Mouse (Mus musculus): ENCODE data around the gene Gm40193. TPM values are rescaled to one million over a fixed set of nuclear protein-coding genes. Genes with fewer than 3 reads are reported as not detected.

Gene Gm40193
- total and polyA plus RNA-seq, 2 experiments from 2014 or later, result not detected

DNA sequence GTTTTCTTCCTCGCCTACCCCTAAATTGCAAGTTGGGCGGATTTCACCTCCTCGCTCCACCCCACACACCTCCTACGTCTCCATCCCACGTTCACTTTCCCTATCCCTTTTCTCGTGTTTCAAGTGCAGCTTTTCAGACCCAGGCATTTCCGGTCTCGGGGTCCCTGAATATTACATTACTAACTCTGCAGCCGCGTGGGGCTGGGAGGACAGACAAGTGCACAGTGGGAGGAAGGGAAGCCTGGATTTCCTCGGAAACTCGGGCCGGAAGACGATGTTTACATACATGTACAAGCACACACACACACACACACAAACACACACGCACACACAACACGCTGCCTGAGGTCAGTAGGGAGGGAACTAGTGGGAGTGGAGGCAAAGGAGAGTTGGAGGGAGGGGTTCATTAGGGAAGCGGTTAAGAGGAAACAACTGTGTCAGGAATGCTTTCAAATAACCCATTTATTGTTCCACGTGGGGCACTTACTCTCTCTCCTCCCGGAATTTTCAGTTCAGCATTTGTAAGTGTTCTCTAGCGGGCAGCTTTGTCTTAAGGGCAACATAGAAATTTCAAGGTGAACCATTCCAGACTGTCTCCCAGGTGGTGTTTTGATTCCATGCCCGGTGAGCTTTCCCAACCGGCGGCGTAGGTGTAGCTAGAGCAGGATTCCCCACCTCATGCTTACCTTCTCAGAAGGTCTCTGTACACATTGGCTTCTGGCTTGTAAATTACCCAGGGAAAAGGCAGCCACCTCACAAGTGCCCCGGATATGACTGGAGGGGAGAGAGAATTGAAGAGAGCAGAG lies 30.9 kb upstream of the Gm40193 start:
- WGBS, result 1% methylated on average over 25 of the region's 25 CpGs
- Histone ChIP-seq H3K27me3 (ENCODE audit: insufficient read depth, low read length) (no peaks in the 10 kb centered on the region), H3K9ac (peak overlapping the region; percentile 92), H3K4me3 (ENCODE audit: low read depth, low read length) (peak overlapping the region; percentile 98), H3K4me2 (ENCODE audit: low read depth) (peak overlapping the region; percentile 85), H3K27ac (ENCODE audit: low read depth, low read length) (no peak overlapping the region), H3K36me3 (ENCODE audit: insufficient read depth) (0 out of 2 replicates have a peak, but pooled peaks cover 3% of the 10 kb centered on the region), H3K4me1 (ENCODE audit: insufficient read depth) (peaks cover 20% of the 10 kb centered on the region; the same call in 1 of the 2 replicates), H3K9me3 (ENCODE audit: low read length) (no peaks in the 10 kb centered on the region)
- ATAC-seq (no peak), DNase-seq (peak; percentile 38)
- no peak for TF ChIP-seq CTCF (IDR thresholded peaks at IDR 0.05; ENCODE audit: low read depth)

DNA sequence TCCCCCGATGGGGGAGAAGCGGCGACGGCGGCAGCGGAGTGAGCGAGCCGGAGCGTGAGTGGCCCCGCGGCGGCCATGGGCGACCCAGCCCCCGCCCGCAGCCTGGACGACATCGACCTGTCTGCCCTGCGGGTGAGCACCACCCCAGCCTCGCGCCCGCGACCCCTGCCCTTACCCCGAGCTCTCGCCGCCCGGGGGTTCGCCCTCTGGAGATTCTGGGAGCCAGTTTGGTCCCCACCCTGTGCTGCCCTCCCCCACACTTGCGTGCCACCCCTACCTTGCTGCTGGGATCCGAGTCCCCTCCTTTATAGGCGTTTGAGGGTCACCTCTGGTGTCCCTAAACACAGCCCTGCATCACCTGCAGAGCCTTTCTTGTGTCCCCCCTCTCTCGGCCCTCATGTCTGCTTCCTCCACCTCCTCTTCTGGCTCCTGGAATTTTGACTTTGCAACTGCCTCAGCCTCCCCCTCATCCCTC lies 30.3 kb upstream of the Gm40193 start:
- H3K4me2 ChIP-seq (ENCODE audit: low read depth), result peak overlapping the region; percentile 85
- H3K27ac ChIP-seq (ENCODE audit: low read depth, low read length), result peak overlapping the region; percentile 77
- peak overlapping the region; percentile 98 for H3K4me3 ChIP-seq (ENCODE audit: low read depth, low read length)
- no peak for TF ChIP-seq CTCF (IDR thresholded peaks at IDR 0.05; ENCODE audit: low read depth)
- peak overlapping the region; percentile 92 for H3K9ac ChIP-seq
- H3K4me1 ChIP-seq (ENCODE audit: insufficient read depth), result peaks cover 20% of the 10 kb centered on the region; the same call in 1 of the 2 replicates
- H3K36me3 ChIP-seq (ENCODE audit: insufficient read depth), result 0 out of 2 replicates have a peak, but pooled peaks cover 3% of the 10 kb centered on the region
- peak; percentile 10 for ATAC-seq
- 0% methylated on average over 29 of the region's 31 CpGs for WGBS
- DNase-seq, result no peak
- no peaks in the 10 kb centered on the region for H3K27me3 ChIP-seq (ENCODE audit: insufficient read depth, low read length)
- no peaks in the 10 kb centered on the region for H3K9me3 ChIP-seq (ENCODE audit: low read length)

DNA sequence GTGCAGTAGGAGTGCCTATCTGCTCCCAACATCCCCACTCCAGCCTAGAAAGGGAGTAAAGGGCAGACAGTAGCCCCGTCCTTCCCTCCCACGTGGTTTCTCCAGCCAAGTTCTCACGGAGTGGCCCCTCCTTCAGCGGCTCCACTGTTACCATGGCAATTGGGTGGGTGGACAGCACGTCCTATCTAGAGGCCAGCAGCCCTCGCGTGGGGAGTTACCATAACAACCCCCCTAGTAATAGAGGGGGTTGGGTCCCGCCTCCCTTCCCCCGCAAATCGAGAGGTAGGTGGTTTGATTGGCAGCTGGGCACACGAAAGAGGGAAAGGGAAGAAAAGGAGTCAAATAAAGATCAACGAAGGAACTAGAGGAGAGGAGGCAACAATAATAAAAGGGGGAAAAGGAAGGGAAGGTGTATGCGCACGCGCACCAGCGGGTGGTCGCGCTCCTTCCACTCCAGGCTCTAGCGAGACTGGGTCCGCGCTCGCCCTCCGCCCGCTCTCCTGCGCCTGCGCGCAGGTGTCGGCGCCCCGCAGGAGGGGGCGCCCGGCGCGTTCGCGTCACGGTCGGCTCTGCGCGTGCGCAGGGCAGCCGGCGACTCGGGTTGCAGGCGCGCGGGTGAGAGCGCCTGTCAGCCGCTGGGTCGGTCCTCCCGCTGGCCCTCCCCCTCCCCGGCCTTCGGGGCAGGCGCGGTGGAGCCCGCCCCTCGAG lies 29.7 kb upstream of the Gm40193 start, which contains the start of gene Mink1:
Gene Mink1, plus strand, starts transcription at position 595 of the 708 bp plus-strand sequence.
- ATAC-seq, result peak; percentile 93
- no peak; the same call in 1 of the 2 replicates for TF ChIP-seq CTCF (IDR thresholded peaks at IDR 0.05; ENCODE audit: low read depth)
- Histone ChIP-seq H3K36me3 (ENCODE audit: insufficient read depth) (0 out of 2 replicates have a peak, but pooled peaks cover 3% of the 10 kb centered on the region), H3K4me3 (ENCODE audit: low read depth, low read length) (peak within 1 kb of the TSS; percentile 98), H3K9ac (peak within 1 kb of the TSS; percentile 92), H3K27me3 (ENCODE audit: insufficient read depth, low read length) (no peaks in the 10 kb centered on the region), H3K9me3 (ENCODE audit: low read length) (no peaks in the 10 kb centered on the region), H3K4me2 (ENCODE audit: low read depth) (peak within 1 kb of the TSS; percentile 85), H3K27ac (ENCODE audit: low read depth, low read length) (peak within 1 kb of the TSS; percentile 77), H3K4me1 (ENCODE audit: insufficient read depth) (peaks cover 20% of the 10 kb centered on the region; the same call in 1 of the 2 replicates)
- under 1% methylated on average over 51 of the region's 57 CpGs for WGBS
- DNase-seq, result peak; percentile 97

DNA sequence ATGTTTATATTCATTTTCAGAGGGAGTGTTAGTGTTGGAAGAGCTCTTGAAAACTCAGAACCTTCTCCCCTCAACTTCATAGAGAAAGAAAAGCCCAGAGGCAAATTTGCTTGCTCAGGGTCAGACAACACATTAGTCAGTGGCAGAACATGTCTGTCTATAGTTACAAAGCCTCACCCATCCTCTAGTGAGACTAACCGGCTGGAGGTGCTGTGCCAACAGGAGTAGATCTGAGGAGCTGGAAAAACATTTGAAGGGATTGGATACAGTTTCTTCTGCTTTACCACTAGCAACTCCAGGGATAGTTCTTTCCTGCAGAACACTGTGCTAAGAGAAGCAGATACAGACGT lies 29.2 kb upstream of the Gm40193 start:
- Histone ChIP-seq H3K27ac (ENCODE audit: low read depth, low read length) (peak overlapping the region; percentile 77), H3K27me3 (ENCODE audit: insufficient read depth, low read length) (no peaks in the 10 kb centered on the region), H3K4me2 (ENCODE audit: low read depth) (peak overlapping the region; percentile 85), H3K4me3 (ENCODE audit: low read depth, low read length) (peak overlapping the region; percentile 98), H3K9me3 (ENCODE audit: low read length) (no peaks in the 10 kb centered on the region), H3K4me1 (ENCODE audit: insufficient read depth) (peaks cover 20% of the 10 kb centered on the region; the same call in 1 of the 2 replicates), H3K9ac (peak overlapping the region; percentile 92), H3K36me3 (ENCODE audit: insufficient read depth) (0 out of 2 replicates have a peak, but pooled peaks cover under 1% of the 10 kb centered on the region)
- DNase-seq (no peak), ATAC-seq (no peak)
- TF ChIP-seq CTCF (IDR thresholded peaks at IDR 0.05; ENCODE audit: low read depth), result no peak; the same call in 1 of the 2 replicates
- 2% methylated on average over 2 of the region's 2 CpGs for WGBS

DNA sequence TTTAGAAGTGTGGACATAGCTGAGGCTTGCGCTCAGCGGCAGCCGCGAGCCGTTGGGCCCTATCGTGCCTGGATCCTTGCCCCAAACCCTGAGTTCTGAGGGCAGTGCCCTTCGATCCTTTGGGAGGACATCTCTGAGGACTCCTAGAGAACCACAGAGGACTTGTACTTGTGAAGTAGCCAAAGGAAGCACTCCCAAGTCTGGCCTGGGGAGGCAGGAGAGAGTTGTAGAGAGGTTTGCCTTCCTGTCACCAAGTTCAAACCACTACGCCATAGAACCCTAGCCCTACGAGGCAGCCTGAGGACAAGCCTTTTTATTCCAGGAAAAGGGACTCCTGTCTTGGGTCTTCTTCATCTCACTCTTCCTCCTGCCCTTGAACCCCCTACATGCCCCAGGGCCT lies 24.8 kb upstream of the Gm40193 start:
- Histone ChIP-seq H3K9me3 (ENCODE audit: low read length) (no peaks in the 10 kb centered on the region), H3K4me1 (ENCODE audit: insufficient read depth) (no peaks in the 10 kb centered on the region), H3K9ac (no peak overlapping the region), H3K27me3 (ENCODE audit: insufficient read depth, low read length) (no peaks in the 10 kb centered on the region), H3K4me3 (ENCODE audit: low read depth, low read length) (no peak overlapping the region), H3K36me3 (ENCODE audit: insufficient read depth) (no peaks in the 10 kb centered on the region), H3K4me2 (ENCODE audit: low read depth) (no peak overlapping the region), H3K27ac (ENCODE audit: low read depth, low read length) (no peak overlapping the region)
- no peak for DNase-seq
- no peak for ATAC-seq
- no peak for TF ChIP-seq CTCF (IDR thresholded peaks at IDR 0.05; ENCODE audit: low read depth)
- WGBS, result 90% methylated on average over 9 of the region's 9 CpGs

DNA sequence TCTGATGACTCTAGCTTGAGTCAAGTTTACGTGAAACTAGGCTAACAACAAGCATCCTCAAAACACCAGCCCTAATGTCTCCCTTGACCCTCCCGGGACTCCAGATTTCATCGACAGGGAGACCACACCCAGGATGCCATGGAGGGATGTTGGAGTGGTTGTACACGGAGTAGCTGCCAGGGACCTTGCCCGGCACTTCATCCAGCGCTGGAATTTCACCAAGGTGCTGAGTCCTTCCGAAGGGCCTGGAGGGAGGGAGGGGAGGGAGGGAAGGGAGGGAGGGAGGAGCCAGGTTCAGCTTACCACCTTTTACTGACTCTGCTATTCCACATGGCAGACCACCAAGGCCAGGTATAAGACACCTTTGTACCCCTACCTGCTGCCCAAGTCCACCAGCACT lies 21.2 kb upstream of the Gm40193 start:
- no peak overlapping the region for H3K4me2 ChIP-seq (ENCODE audit: low read depth)
- no peaks in the 10 kb centered on the region for H3K9me3 ChIP-seq (ENCODE audit: low read length)
- no peak overlapping the region for H3K9ac ChIP-seq
- TF ChIP-seq CTCF (IDR thresholded peaks at IDR 0.05; ENCODE audit: low read depth), result no peak
- no peak for ATAC-seq
- DNase-seq, result no peak
- no peaks in the 10 kb centered on the region for H3K36me3 ChIP-seq (ENCODE audit: insufficient read depth)
- no peak overlapping the region for H3K27ac ChIP-seq (ENCODE audit: low read depth, low read length)
- WGBS, result 38% methylated on average over 7 of the region's 7 CpGs
- no peaks in the 10 kb centered on the region for H3K4me1 ChIP-seq (ENCODE audit: insufficient read depth)
- no peaks in the 10 kb centered on the region for H3K27me3 ChIP-seq (ENCODE audit: insufficient read depth, low read length)
- no peak overlapping the region for H3K4me3 ChIP-seq (ENCODE audit: low read depth, low read length)

All from forebrain, postnatal 0 days (tissue).